Mouse (Mus musculus) hindlimb bud, embryonic 11.5 days (tissue): ENCODE measurements at regions not wholly inside any gene's neighbourhood (a gene's known extent, or its start where the extent isn't known, plus 50 kb on each side); places are given as distances from the start of the nearest gene placed in this dataset.

ENCODE experiments used
- DNase-seq: peaks from one replicate; pipeline ENCODE4 v3.0.0-alpha.2; 2012; ENCODE audit warnings: low read depth, low spot score; ENCODE audit errors: extremely low spot score

GRCm38 (mm10) chr3:50761766-50762165 is 318.4 kb upstream of the Slc7a11 start:
- no peak for DNase-seq

DNA sequence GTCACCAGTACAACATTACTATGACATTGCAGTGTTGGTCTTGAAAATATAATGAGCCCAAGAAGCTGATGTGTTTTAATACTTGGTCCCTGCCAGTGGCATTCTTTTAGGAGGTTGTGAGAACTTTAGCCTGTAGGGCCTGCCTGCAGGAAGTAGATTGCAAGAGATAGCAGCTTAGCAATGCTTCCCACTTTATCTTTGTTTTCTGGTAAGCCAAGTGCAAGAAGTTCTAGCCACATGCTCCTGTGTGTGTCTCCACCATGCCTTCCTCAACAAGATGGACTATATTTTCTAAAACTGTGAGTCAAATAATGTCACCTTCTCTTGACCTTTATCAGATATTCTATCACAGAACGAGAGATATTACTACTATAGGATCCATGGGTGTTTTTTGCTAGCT is 314.7 kb upstream of the Slc7a11 start:
- no peak for DNase-seq

GRCm38 (mm10) chr3:50737173-50737572 is 293.8 kb upstream of the Slc7a11 start:
- no peak for DNase-seq

GRCm38 (mm10) chr3:50719035-50719434 is 275.6 kb upstream of the Slc7a11 start:
- no peak for DNase-seq

DNA sequence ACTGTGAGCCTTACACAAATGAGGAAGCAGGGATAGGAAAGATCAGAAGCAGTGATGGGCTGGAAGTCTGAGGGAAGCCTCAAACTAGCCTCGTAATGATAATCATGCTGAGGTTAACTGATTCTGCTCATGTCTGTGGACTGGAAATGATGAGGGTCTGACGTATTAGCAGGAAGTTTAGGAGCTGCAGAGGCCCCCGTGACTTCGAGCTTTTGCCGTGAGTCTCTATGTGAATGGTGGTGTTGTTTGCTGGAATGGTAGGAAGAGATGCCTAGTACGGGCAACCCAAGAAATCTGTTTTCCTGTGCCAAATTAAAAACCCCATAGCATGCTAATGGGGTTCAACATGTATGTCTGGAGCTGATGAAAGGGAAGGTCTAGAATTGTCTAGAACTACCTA is 270.0 kb upstream of the Slc7a11 start:
- DNase-seq: no peak

GRCm38 (mm10) chr3:50709415-50709989 is 266.1 kb upstream of the Slc7a11 start:
- no peak for DNase-seq

DNA sequence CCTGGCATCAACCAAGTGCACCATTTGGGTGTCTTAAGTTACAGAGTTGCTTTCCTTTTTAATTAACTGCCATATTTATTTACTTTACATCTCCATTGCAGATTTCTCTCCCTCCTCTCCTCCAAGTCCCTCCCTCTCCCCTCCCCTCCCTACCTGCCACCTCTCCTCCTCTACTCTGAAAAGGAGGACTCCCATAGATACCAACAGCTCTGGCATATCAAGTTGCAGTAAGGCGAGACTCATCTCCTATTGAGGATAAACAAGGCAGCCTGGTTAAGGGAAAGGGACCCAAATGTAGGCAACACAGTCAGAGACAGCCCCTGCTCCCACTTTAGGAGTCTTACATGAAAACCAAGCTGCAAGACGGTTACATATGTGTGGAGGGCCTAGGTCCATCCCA is 263.3 kb upstream of the Slc7a11 start:
- DNase-seq: no peak

DNA sequence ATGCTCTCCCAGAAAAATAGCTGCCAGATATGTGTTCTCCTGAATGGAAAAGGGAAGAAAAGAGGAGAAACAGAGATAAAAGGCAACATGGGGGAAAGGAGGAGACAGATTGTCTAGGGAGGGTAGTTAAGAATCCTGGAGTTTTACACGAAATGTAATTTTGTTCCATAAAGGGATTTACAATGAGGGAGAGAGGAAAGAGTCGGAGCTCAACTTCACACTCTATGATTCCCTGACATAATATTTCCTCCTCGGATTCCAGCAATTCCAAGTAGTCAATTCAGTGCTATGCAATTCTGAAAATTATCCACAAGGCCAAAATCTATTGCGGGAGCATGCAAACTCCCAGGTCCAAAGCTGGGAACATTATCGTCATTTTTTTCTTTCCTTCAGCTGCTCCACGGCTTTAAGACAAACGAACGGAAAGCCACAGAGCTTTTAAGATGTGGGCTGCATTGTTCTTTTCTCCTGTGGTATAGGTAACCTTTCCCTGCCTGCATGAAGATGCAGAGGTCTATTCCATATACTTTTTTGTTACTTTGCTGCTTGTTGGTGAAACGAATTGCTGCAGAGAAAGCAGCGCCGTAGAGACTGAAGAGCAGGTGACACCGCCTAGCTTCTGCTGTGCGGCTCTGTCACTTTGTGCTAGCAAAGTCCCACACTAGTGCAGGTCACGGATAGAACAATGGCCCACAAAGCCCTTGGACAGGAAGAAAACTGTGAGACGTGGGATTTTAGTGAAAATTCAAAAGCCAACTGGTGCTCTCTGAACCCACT is 251.7 kb upstream of the Slc7a11 start:
- no peak for DNase-seq

DNA sequence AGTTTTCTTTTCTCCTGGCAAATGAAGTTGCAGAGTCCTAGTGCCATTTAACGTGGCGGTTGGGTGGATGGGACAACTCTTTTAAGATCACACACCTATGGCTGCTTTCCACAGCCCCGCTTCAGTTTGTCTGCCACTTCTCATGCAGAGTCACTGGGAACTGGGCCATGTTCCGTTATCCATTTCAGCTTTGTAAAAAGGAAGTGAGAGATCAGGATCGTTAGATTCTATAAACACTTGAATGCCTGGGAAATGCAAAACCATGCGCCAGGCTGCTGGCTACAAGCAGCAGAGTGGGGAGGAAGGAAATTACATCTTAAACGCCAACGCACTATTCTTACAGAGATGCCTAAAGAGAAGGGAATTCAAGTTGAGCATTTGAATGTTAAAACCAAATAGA is 251.1 kb upstream of the Slc7a11 start:
- no peak for DNase-seq

DNA sequence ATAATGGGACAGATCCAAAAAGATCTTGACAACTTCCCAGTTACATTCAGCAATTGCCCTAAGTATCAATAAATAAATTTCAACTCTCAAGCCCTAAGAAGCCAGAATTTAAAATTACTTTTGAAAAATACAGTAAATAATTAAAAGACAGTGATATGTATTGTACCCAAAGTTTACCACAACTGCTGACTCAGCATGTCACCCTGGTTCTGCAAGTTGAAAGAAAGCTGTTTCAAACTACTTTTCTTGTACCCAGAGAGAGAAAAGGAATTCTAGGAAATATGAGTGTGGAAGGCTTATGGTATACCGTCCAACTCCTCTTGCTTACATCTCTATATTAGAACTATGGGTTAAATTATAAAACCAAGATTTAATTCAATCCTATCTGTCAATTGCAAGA is 248.9 kb upstream of the Slc7a11 start:
- DNase-seq: no peak

DNA sequence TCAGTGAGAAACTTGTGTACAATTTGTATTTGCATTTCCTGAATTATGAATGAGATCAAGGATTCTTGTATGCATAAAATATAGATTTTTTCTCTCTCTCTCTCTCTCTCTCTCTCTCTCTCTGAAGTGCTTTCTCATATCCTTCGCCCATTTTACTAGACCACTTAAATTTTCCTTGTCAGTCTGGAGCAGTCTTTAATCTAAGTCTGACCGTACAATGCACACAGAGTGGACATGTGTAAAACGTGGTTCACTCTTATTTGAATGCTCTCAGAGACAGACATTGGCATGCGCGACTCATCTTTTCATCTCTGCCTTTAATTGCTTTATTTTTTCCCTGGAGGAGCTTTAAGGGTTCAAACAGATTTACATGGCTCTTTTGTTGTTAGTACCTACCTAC is 247.3 kb upstream of the Slc7a11 start:
- no peak for DNase-seq

DNA sequence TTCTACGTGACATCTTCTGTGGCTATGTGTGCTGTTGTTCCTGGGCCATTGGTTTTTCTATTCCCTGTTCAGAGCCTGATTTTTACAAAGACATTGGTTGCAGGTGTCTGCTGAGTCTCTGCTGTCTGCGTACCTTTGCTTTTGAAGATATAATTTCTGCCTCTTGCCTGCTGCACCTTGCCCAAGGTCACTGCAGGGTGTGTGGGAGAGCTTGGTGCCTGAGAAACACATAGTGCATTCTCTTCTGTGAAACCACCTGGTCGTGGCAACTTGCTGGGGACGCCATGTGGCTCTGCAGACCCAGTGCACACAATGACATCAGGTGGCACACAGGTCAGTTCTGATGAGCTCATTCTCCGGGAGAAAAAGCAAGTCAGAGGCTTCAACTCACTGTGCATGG is 246.0 kb upstream of the Slc7a11 start:
- DNase-seq: no peak

GRCm38 (mm10) chr3:50687755-50688154 is 244.3 kb upstream of the Slc7a11 start:
- DNase-seq: no peak

GRCm38 (mm10) chr3:50678611-50678988 is 235.2 kb upstream of the Slc7a11 start:
- no peak for DNase-seq

GRCm38 (mm10) chr3:50677953-50678610 is 234.7 kb upstream of the Slc7a11 start:
- no peak for DNase-seq

GRCm38 (mm10) chr3:50675769-50676168 is 232.4 kb upstream of the Slc7a11 start:
- DNase-seq: no peak

- DNase-seq: no peak
Measured at GRCm38 (mm10) chr3:50674860-50675566, 231.6 kb upstream of the Slc7a11 start.

DNA sequence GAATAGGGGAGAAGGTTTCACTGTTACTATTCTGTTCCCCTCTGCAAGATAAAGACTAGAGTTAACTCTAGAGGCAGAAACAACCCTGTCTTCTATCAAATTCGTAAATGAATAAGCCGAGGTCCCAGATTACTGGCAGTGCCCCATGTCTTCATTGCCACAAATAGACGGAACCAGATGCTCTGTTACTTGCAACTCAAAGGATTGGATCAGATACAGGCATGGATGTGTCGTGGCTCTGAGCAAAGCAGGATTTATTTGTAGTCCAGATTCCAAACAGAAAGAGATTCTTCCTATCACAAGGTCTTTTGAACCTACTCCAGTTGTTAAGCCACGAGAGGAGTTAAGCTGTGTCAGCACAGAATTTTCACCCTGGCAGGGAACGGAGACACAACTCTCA is 221.9 kb upstream of the Slc7a11 start:
- DNase-seq: no peak

GRCm38 (mm10) chr3:50660966-50661365 is 217.6 kb upstream of the Slc7a11 start:
- no peak for DNase-seq

DNA sequence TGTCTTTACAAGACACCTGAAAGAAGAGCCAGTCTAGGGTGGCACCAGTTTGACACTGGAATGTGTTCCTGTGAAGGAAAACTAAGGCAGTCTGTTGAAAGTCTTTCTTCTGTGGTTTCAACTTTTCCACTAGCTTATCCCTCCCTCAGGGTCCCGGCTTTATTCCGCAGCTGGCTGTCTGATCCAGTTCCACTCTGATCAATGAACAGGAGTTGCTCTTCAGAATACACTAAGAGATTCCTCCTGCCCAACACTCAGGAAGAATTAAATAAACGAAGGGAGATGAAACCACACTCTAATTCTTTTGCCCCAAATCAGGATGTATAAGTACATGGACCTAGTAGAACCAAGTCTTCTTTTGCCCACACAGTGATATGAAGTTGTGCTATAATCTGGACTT is 217.2 kb upstream of the Slc7a11 start:
- no peak for DNase-seq

GRCm38 (mm10) chr3:50657890-50658289 is 214.5 kb upstream of the Slc7a11 start:
- no peak for DNase-seq

DNA sequence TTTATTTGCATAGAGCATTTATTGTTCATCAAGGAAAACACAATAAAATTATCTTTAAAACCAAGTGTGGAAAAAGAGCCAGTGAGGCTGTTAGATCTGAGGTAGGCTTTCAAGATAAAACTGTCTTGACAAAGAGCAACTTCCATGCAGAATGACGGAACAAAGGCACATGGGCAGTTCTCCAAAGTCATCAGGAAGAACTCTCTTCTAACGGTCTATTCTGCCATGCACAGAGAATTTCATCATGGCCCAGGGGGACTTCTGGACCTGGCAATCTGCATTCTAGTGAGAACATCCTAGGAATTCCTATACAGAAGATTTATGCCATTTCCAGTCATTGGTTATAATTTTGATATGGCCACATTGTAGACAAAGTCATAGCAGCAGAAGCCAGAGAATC is 211.0 kb upstream of the Slc7a11 start:
- no peak for DNase-seq
